Mouse (Mus musculus) layer of hippocampus, postnatal 25 days (tissue): ENCODE measurements around the gene Ctsc. TPM values are rescaled to one million over a fixed set of nuclear protein-coding genes. Genes with fewer than 3 reads are reported as not detected.

Experiments used
- total RNA-seq, 2 experiments: library from RNA; stranded (reverse); gene quantifications; 2 replicates each; pipeline ENCODE4 v1.2.3; 2021

The Ctsc gene
- total RNA-seq, 2 experiments from 2014 or later: 12.0 to 13.2 TPM

Other genes starting within 250 kb of the Ctsc start
- 1 to 10 TPM; 1.7 to 2.1 TPM for gene Rab38, start 152.2 kb downstream of the Ctsc start, total RNA-seq